Mouse (Mus musculus) c-Kit-positive CD71-positive TER-119-positive erythroid progenitor cells, embryonic 14.5 days (primary cell): ENCODE results near the gene Cep44.

ENCODE experiments used
- DNase-seq: peaks from one replicate; pipeline ENCODE4 v3.0.0-alpha.2; 2013; ENCODE audit warnings: low spot score

Cep44 gene

DNA sequence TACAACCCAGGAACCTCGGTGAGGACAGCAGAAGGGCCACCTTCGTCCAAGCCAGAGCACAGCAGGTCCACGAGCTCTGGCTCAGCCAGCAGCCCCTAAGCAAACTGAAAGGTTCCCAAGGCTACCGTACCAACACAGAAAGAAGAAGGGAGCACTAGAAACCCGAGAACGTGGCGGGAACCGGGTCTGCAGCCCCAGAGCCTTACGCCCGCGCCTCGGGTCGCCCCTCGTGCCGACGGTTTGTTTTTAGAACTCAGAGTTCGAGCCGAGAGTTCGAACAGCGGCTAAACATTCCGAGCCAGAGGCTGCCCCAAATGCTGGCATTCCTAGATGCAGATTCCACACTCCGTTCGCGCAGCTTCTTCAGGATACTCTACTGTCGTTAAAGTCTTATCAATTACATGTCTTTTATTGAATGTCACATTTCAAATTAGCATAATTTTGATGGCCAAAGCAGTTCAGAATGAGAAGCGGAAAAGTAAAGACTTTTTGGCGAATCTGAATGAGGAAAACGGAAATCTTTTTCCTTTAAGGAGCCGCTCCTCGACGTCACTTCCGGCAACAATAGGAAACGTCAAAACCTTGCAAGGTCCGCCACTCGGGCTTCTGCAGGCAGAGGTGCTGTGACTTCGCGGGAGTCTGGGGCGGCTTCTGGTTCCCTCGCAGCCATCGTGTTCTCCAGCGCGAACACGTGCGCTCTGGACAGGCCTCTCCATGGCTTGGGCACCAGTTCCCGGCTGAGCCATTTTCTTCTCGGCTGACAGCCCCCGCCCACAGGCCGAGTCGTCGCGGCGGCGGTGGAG, at the start of gene Cep44, which contains the start of gene Fbxo8:
Cep44 (minus strand) TSS at position 490 of the 803 bp plus-strand sequence.
Fbxo8 (plus strand) TSS at position 533 of the 803 bp plus-strand sequence.
- peak; percentile 76 for DNase-seq

- DNase-seq: no peak
Observed at GRCm38 (mm10) chr8:56591502-56591901, 40.7 kb upstream of the Cep44 start.

DNA sequence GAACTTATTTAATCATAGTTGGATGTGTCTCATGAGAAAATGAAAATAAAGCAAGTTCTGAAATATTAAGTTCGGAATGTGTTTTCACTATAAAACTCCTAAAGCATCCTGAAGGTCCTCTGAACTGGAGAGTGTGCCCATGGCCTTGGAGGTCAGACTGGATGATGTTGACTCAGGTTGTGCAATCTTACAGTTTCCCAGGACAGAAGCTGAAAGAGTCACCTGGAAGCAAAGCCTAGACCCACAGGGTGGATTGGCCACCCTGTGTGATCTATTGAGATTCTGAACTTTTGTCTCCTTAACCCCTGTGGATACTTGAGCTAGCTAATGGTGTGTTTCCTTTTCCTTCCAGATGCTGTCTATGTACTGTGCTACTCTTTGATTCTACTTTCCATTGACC, 40.2 kb upstream of the Cep44 start:
- no peak for DNase-seq

DNA sequence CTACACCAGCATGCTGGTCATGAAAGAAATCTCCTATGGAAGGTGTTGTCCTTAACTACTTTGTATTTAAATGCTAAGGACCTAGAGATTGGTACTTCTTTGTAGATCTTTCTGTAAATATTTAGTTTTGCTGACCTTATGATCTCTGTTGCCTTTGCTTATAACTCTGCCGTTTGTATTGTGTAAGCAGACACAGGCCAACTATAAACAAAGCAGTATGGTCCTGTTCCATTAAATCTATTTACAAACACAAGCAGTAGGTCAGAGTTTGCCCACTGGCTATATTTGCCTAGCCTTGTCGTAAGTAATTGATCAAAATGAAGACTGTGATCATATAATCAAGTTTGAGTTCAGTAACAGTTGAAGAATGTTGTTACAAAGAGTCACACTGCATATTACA, 38.2 kb upstream of the Cep44 start:
- DNase-seq: no peak

DNA sequence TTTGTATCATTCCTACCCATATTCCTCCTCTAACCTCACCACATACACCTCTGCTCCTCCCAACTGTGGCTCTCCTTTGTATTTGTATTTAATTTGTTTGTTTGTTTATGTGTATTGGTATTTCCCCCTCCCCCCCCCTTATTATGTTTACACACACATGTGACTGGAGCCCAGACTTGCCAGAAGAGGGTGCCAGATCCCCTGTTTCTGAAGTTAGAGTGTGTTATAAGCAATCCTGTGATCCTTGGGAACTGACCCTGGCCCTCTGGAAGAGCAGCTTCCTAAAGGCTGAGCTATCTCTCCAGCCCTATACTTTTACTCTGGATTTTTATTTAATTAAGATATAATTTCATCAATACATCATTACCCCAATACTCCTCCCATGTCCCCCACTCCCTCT, 32.0 kb upstream of the Cep44 start:
- no peak for DNase-seq

DNA sequence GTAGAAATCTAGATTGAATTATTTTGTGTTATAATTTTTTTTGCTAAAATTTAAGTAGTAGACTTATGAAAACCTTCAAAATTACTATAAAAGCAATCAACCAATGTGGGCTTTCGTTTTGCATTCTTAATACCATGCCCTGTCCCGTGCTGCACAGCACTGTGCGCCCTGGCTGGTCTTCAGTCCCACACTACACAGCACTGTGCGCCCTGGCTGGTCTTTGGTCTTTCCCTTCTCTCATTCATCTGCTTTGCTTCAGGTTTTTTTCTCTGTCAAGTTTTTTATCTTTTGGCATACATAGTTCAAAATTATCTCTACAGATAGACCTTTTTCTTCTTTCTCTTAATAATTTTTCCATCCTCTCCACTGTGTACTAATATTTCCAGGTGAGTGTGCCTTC, 30.1 kb upstream of the Cep44 start:
- no peak for DNase-seq

DNA sequence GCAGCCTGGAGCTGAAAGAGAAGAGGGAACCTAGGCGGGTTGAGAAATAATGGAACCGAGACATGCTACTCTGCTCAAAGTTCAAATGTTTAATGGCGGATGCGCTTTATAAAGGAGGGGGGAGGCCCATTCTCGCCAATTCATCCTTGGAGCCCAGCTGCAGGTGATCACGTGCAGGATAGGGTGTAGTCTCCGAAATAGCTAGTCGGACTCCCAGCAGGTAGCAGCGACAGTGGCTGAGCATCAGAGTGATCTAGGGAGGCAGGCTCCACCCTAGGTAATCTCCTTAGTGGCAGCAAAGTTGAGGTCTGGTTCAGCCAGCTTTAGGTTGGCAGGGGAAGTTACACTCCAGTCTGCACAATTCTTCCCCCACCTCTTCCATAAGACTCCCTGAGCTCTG, 16.0 kb upstream of the Cep44 start:
- no peak for DNase-seq

DNA sequence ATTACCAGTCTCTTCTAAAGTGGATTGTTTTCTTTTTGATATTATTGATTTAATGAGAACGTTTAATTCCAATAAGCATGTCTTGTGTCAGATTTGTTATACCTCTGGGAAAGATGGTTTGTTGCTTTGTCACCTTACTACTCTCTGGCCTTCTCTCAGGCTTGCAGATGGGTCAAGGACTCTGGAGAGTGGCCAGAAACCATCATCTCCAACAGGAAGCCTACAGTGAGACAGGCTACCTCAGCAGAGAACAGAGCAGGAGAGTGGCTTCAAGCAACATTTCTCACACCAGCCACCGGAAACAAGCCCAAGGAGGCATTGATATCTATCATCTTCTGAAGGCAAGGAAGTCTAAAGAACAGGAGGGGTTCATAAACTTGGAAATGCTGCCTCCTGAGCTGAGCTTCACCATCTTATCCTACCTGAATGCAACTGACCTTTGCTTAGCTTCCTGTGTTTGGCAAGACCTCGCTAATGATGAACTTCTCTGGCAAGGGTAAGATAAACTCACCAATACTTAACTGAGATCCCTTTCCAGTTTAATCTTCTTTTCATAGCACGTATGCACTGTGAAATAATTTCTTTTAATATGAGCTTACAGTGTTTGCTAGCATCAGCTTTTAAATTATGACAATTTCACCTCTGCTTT, 13.7 kb upstream of the Cep44 start:
- no peak for DNase-seq

- DNase-seq: no peak
Observed at GRCm38 (mm10) chr8:56552551-56553103, 1.8 kb upstream of the Cep44 start.

GRCm38 (mm10) chr8:56552045-56552444, 1.2 kb upstream of the Cep44 start:
- no peak for DNase-seq

GRCm38 (mm10) chr8:56551361-56551852, 560 bp upstream of the Cep44 start:
- peak; percentile 95 for DNase-seq

- no peak for DNase-seq
Observed at GRCm38 (mm10) chr8:56547866-56548265, 3.0 kb downstream of the Cep44 start.

- no peak for DNase-seq
Observed at GRCm38 (mm10) chr8:56540706-56541105, 10.1 kb downstream of the Cep44 start.

DNA sequence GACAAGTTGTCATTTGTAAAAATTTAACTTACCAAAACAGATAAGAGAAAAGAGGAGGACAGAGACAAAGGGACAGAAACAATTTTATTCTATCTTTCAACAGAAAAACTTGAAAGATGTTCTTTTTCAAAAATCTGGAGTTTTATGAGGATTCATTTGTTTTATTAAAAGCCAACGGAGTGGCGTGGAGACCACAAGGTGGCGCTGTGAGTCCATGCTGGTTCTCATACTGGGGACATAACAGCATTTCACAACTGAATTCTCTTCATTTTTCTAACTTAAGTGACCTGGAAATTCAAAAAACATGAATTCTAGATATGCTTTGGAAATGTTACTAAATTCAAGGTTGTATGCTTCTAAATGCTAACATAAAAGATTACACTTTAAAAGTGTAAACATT, 20.5 kb downstream of the Cep44 start:
- peak; percentile 57 for DNase-seq

- DNase-seq: no peak
Observed at GRCm38 (mm10) chr8:56528869-56529268, 22.0 kb downstream of the Cep44 start.

- DNase-seq: no peak
Observed at GRCm38 (mm10) chr8:56521051-56521450, 29.8 kb downstream of the Cep44 start.

DNA sequence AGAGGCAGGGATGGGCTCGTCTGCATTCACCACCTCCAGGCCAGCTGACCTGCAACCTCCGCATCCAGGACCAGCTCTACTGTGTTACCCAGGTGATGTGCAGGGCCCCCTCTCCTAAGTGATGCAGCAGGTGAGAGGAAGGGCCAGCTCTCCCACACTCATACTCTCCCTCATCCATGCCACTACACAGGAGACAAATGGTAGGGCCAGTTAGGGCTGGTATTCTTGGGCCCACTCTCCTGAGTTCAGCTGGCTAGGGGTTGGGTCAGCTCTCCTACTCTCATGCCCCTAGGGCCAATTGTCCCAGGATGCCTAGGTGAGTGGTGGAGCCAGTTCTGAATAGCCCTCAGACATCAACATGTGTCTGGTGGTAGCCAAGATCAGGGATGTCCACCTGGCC, 30.6 kb downstream of the Cep44 start:
- no peak for DNase-seq

GRCm38 (mm10) chr8:56518848-56519247, 32.0 kb downstream of the Cep44 start:
- no peak for DNase-seq

GRCm38 (mm10) chr8:56508952-56509479, 41.8 kb downstream of the Cep44 start:
- no peak for DNase-seq

GRCm38 (mm10) chr8:56508318-56508951, 42.4 kb downstream of the Cep44 start:
- DNase-seq: no peak

GRCm38 (mm10) chr8:56501911-56502310, 48.9 kb downstream of the Cep44 start:
- no peak for DNase-seq

DNA sequence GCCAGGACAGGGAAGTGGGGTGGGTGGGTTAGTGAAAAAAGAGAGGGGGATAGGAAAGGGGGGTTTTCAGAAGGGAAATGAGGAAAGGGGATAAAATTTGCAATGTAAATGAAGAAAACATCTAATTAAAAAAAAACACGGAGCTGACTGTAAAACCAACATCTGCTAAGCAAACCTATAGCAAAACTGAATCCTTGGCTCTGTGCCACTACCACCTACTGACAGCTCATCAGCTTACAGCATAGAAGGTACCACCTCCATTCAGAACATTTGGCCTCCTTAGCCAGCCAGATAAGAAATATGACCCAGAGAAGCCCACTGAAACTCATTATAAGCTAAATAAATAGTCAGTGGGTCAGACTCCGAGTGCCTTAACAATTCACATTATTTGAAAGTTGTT, 61.4 kb downstream of the Cep44 start:
- no peak for DNase-seq
